Mouse (Mus musculus) liver, embryonic 14.5 days (tissue): Measurements from ENCODE around the gene Gm9736.
"Not testable (repeated sequence)": the region's sequence is repeated elsewhere in the genome, so short reads cannot be mapped to it uniquely, and the experiment has no call there.

Experiments used
- CTCF ChIP-seq: IDR thresholded peaks from 2 replicates; pipeline ENCODE4 v1.5.1; 2016; ENCODE audit warnings: antibody characterized with exemption, low read depth, control low read depth
- EP300 ChIP-seq: IDR thresholded peaks from 2 replicates; pipeline ENCODE4 v1.6.1; 2016; ENCODE audit warnings: antibody characterized with exemption, low read depth

DNA sequence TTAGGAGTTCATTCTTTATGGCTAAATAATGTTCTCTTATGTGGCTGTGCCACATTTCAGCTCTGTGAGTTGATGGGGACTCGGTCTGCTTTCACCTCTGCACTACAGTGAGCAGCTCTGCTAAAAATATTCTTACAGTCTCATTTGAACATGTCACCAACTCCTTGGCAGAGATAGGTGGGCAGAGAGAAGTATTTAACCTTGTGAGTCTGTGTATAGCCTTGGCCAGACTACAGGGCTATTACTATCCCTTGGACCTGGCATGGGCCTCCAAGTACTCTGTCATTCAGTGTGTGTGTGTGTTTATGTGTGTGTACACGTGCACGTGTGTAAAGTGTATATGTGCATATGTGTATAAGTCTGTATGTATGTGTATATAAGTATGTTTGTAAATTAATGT is 32.2 kb upstream of the Gm9736 start:
- TF ChIP-seq CTCF, EP300: not testable (repeated sequence)
